Mouse (Mus musculus) layer of hippocampus, adult 18-20 months (tissue): ENCODE results near the gene Lmo7. TPM values are rescaled to one million over a fixed set of nuclear protein-coding genes. Genes with fewer than 3 reads are reported as not detected.
A peak's percentile ranks its signal among the peaks of the same experiment; 100 is the strongest.

ENCODE experiments used
- DNase-seq, 2 experiments: peaks; one replicate each; pipeline ENCODE4 v3.0.0; 2022; ENCODE audit warnings: low spot score in 2 of 2
- total RNA-seq, 2 experiments: library from RNA; stranded (reverse); gene quantifications; 2 replicates each; pipeline ENCODE4 v1.2.3; 2021

Gene Lmo7
- total RNA-seq, 2 experiments from 2014 or later: 116 to 132 TPM

DNA sequence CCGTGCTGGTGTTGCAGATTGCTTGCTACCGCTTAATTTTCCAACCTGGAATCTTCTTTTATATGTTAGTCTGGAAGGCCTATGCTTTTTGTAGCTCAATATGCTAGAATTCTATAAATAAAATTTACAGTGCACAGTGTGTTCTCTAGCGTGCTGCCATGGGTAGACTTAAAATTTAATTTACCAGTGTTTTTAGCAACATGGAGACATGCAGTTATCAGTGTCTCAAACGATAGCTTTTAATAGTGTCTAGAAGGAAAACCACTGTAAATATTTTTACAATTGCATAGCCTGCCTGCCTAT, 201.6 kb downstream of the Lmo7 start:
- no peak for DNase-seq

DNA sequence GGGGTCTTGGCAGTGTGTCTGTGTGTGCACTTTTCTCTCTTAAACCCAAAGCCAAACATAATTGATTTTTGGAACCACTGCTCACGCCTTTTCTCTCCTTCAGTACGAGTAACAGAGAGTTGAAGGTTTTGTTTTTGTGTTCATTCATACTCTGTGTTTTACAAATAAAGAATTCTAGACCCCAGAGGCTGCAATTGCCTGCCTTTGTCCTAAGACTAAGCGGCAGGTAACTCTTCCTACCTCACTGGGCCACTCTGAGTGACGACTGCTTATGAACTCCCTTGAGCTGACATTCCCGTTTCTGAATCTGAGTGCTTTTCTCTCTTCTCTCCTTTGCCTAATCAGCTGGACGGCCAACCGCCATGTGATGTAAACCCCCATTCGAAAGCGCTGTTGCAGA, 203.8 kb downstream of the Lmo7 start:
- DNase-seq: no peak

DNA sequence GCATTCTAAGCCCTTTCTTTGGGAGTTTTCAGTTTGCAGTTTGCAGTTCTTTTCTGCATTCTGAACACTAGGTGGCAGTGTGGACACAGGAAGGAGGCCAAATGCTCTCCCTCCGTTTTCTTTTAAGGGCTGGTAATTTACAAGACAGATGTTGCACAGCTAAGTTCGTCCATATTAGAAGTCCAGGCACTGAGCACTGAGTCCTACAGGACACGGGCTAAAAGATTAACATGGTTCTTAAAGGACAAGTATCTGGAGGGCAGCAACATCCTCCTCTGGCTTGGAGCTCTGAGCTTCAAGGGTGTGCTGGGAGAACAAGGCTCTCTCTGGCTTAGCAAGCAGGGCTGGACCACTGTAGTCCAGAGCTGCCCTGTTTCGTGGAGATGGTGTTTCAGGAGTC, 213.2 kb downstream of the Lmo7 start:
- peak in 1 of 2 experiments; percentile 65 for DNase-seq

DNA sequence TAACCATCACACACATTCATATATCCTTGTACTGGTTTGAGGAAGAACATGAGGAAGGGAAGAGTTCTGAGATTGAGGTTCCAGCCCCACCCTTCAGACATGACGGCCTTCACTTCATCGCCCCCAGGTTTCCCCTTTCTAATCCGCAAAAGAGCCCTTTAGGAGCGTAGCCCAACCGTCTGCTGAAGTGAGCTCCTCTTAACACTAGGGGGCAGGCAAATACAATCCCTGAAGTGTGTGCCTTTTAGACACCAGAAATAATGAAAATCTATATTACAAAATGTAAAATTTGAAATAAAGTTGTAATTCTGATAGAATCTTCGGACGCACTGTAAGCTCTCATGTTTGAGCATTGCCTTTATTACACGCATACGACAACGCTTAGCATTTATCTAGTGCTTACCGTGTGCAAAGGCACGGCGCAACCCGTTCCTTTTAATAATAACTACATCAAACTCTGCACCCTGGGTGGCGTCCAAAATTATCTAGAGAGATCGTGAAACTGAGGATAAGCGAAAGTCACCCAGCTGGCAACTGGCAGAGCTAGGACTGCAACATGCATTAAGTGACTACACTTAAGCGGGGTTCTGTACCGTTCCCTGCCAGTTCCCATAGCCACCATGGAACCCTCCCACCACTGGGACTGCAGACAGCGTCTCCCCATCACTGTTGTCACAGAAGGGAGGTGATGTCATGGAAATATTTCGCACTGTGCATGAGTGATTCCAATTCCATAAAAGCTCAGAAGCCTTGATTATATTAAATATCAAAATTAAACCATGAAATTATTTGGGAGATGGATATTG, 217.2 kb downstream of the Lmo7 start:
- DNase-seq: peak; percentile 66 to 80

DNA sequence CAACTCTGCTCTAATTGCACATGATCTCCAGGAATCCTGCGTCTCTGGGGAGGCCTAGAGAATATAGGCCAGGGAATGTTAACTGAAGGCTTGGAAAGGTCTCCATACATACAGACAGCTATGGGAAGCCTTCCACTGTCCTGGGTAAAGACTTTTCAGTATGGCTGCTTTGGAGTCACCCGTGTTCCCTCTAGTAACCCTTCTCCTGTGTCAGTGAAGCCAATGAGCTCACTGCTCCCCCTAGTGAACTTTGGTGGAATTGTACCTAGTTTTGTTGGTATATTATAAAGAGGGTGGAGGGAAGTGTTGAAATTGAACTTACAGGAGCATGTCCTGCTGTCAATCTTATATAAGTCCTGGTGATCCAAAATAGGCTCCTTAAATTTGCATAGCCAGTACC, 219.4 kb downstream of the Lmo7 start:
- peak in 1 of 2 experiments; percentile 60 for DNase-seq

DNA sequence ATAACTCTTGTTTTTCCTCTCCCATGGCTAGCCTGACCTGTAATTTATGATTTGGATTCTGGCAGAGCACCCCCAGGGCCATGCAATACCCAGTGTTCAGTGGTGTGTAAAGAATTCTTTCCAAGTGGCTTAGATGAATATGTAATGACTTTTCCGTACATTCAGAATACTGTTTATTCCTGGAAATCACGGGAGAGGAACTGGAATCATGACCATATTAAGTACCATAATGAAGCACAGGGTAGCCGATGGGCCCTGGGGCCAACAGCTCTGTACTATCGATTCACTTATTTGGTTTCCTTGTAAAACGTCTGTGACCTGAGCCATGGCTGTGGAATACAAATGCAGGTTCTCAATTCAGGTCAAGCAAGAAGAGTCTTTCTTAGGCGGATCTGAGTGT, 221.3 kb downstream of the Lmo7 start:
- DNase-seq: no peak

DNA sequence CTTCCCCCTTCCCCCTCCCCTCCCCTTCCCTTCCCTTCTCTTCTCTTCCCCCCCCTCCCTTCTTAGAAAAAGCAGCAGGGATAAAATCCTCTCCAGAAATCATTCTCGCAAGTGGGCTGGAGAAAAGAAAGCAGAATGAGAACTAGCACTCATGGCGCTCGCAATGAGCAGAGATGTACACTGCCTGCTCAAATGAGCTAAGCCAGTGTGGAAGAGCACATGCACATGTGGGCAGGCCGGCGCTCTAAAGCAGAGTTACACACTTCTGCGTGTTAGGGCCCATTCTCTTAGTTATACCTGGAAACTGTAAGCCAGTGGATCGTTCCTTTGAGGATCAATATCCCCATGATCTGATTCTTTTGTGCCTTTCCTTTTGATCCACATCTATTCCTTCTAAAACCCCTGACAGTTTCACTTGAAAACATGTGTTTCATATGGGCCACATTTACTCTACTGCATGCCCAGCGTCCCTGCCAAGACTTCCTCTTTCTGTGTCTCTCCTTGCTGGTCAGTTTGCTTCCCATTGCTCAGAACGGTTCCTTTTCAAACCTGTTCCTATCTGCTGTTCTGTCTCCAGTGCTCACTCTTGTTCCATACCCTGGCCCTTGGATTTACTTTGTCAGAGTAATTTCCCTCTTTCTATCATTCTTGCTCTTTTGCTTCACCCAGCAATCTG, 224.2 kb downstream of the Lmo7 start:
- no peak for DNase-seq

DNA sequence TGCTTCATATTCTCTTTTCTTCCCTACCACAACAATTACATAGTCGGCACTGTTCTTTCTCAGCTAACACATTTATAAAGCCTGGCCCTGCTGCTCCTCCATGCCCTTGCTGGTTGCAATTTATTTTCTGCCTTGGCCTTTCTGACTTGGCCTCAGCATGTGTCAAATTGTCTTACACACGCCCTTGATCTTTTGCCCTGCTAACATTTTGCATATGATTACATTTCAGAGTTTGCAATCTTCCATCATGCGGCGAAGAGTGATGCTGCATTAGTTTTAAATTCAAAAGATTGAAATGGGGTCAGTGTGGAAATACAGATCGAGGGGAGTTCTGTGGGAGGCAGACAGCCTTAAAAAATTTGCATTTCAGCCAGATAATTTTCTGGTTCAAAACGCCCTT, 234.6 kb downstream of the Lmo7 start:
- DNase-seq: no peak

DNA sequence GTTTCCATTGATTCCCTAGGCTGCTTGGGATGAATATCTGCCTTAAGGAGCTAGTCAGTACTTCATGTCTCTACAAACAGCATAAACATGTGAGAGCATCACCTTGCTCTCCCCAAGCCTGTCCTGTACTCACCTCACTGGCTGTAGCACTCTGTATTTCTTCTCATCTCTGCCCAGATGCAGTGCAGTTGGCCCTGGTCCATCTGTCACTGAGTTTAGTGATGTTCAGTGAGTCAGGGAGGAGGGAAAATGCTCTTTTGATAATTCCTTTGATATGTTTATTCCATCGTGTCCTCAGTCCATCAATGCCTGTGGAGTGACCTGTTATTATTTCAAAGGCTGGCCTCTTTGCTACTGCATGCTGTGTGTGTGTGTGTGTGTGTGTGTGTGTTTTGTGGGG, 235.2 kb downstream of the Lmo7 start:
- no peak for DNase-seq

DNA sequence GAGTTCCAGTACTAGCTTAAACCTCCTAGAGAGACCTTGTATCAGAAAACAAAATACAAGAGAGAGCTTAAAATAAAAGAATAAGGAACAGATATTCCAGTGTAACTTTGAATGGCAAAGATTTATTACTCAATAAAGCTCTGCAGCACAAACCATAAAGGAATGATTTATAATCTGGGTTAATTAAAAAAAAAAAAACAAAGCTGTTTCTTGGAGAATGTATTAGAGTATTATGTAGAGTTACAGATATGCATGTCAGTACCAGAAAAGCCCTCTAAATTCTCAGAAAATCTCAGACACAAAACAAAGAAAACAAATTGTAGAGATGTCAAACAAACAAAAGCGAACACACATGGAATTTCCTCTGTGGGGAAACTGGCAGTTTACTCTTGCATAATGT, 243.0 kb downstream of the Lmo7 start:
- no peak for DNase-seq

DNA sequence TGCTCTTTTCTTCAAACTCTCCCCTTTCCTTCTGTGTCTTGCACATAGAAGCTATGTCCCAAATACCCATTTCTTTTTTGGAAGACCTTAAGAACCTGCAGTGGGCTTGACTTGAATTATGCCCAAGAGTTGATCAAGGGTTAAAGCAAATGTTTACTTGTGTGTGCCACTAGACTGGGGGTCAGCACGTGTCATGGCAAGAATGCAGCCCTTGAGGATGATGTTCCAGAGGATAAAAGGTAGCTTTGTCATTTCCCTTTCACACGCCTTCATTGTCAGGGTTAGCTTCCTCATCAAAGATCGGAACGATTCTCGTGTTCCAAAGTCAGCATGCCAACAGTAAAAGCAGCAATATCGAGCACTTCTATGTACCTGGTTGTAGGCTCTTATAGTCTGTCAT, 243.4 kb downstream of the Lmo7 start:
- DNase-seq: no peak

DNA sequence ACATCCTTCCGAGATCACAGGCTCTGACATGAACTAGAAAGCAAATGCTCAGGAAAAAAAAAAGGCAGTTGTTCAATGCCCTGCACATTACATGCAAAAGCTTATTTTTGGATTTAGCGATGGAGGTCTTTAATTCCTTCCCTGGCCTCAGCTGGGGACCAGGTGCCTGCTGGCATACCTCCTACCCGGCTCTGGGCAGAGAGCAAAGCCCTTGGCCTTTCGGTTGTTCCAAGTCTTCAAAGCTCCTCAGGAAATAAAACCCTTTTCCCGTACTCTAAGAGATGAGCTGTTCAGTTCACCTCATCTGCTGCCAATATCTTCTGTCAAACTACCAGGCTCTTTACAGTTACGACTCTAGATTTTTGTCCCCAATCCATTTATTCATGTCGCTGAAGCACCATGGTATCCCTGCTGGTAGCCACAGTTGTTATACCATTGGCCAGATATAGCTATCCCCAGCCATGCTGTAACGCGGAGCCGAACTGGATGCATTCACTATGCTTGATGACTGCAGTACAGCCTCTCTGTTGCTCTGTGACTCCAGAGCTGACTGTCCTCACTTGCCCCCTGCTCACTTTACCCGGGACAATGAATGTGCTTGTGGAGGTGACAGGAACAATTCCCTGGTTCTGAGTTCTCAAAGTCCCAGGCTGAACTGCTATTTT, 246.4 kb downstream of the Lmo7 start:
- no peak for DNase-seq

Other genes with a start within 250 kb of the Lmo7 start
- 1 to 10 TPM; 8.8 to 9.8 TPM for gene Tbc1d4, start 120.8 kb upstream of the Lmo7 start, total RNA-seq
- gene Commd6, start 89.3 kb upstream of the Lmo7 start, total RNA-seq: 10 to 100 TPM; 54.1 to 57.3 TPM
- 10 to 100 TPM; 49.7 to 51.5 TPM for gene Uchl3, start 76.0 kb upstream of the Lmo7 start, total RNA-seq
- not detected for gene Gm9922, start 143 bp upstream of the Lmo7 start, total RNA-seq